Mouse (Mus musculus): ENCODE measurements around the gene Thsd7b. TPM values are rescaled to one million over a fixed set of nuclear protein-coding genes. Genes with fewer than 3 reads are reported as not detected.

Gene Thsd7b
- polyA plus RNA-seq, 1 experiment: 0.07 TPM

- no peaks in the 10 kb centered on the region for H3K36me3 ChIP-seq (replicated peaks; ENCODE audit: low read length)
- no peaks in the 10 kb centered on the region for H3K9me3 ChIP-seq
- H3K4me1 ChIP-seq: no peaks in the 10 kb centered on the region
- no peak overlapping the region for H3K4me3 ChIP-seq (replicated peaks)
- TF ChIP-seq FLI1 (IDR thresholded peaks at IDR 0.05; ENCODE audit: low read length): no peak
- TF ChIP-seq GATA1 (IDR thresholded peaks at IDR 0.05; ENCODE audit: borderline replicate concordance, low read length): no peak
- H3K27me3 ChIP-seq (replicated peaks): no peaks in the 10 kb centered on the region
These were observed 91.7 kb downstream of the Thsd7b start for GRCm38 (mm10) chr1:129364828-129365227.

- H3K4me1 ChIP-seq: no peaks in the 10 kb centered on the region
- H3K36me3 ChIP-seq (replicated peaks; ENCODE audit: low read length): no peaks in the 10 kb centered on the region
- TF ChIP-seq GATA1 (IDR thresholded peaks at IDR 0.05; ENCODE audit: borderline replicate concordance, low read length): no peak
- TF ChIP-seq FLI1 (IDR thresholded peaks at IDR 0.05; ENCODE audit: low read length): no peak
- H3K4me3 ChIP-seq (replicated peaks): no peak overlapping the region
- H3K27me3 ChIP-seq (replicated peaks): no peaks in the 10 kb centered on the region
- no peaks in the 10 kb centered on the region for H3K9me3 ChIP-seq
These were observed 92.5 kb downstream of the Thsd7b start for GRCm38 (mm10) chr1:129365590-129365989.

- Histone ChIP-seq H3K36me3 (replicated peaks; ENCODE audit: low read length) (no peaks in the 10 kb centered on the region), H3K9me3 (no peaks in the 10 kb centered on the region; the same call in 1 of the 2 replicates), H3K4me1 (no peaks in the 10 kb centered on the region), H3K4me3 (replicated peaks) (no peak overlapping the region), H3K27me3 (replicated peaks) (no peaks in the 10 kb centered on the region)
- TF ChIP-seq GATA1 (IDR thresholded peaks at IDR 0.05; ENCODE audit: borderline replicate concordance, low read length): no peak
- no peak for TF ChIP-seq FLI1 (IDR thresholded peaks at IDR 0.05; ENCODE audit: low read length)
These were observed 113.4 kb downstream of the Thsd7b start for GRCm38 (mm10) chr1:129386479-129386878.

- TF ChIP-seq GATA1 (IDR thresholded peaks at IDR 0.05; ENCODE audit: borderline replicate concordance, low read length) (no peak), FLI1 (IDR thresholded peaks at IDR 0.05; ENCODE audit: low read length) (no peak)
- H3K4me3 ChIP-seq (replicated peaks): no peak overlapping the region
- H3K27me3 ChIP-seq (replicated peaks): no peaks in the 10 kb centered on the region
- no peaks in the 10 kb centered on the region for H3K36me3 ChIP-seq (replicated peaks; ENCODE audit: low read length)
- H3K4me1 ChIP-seq: no peaks in the 10 kb centered on the region
- H3K9me3 ChIP-seq: no peaks in the 10 kb centered on the region
These were observed 138.5 kb downstream of the Thsd7b start for GRCm38 (mm10) chr1:129411584-129411983.

- no peaks in the 10 kb centered on the region for H3K27me3 ChIP-seq (replicated peaks)
- no peak for TF ChIP-seq FLI1 (IDR thresholded peaks at IDR 0.05; ENCODE audit: low read length)
- TF ChIP-seq GATA1 (IDR thresholded peaks at IDR 0.05; ENCODE audit: borderline replicate concordance, low read length): no peak
- H3K4me3 ChIP-seq (replicated peaks): no peak overlapping the region
- H3K9me3 ChIP-seq: no peaks in the 10 kb centered on the region
- no peaks in the 10 kb centered on the region for H3K4me1 ChIP-seq
- no peaks in the 10 kb centered on the region for H3K36me3 ChIP-seq (replicated peaks; ENCODE audit: low read length)
These were observed 148.5 kb downstream of the Thsd7b start for GRCm38 (mm10) chr1:129421581-129421980.

- no peaks in the 10 kb centered on the region for H3K9me3 ChIP-seq
- no peak for TF ChIP-seq FLI1 (IDR thresholded peaks at IDR 0.05; ENCODE audit: low read length)
- no peak for TF ChIP-seq GATA1 (IDR thresholded peaks at IDR 0.05; ENCODE audit: borderline replicate concordance, low read length)
- H3K4me1 ChIP-seq: no peaks in the 10 kb centered on the region
- H3K27me3 ChIP-seq (replicated peaks): no peaks in the 10 kb centered on the region
- no peaks in the 10 kb centered on the region for H3K36me3 ChIP-seq (replicated peaks; ENCODE audit: low read length)
- H3K4me3 ChIP-seq (replicated peaks): no peak overlapping the region
These were observed 191.3 kb downstream of the Thsd7b start for GRCm38 (mm10) chr1:129464414-129464813.

GRCm38 (mm10) chr1:129473504-129473903 is 200.4 kb downstream of the Thsd7b start:
- Histone ChIP-seq H3K9me3 (no peaks in the 10 kb centered on the region), H3K4me1 (no peaks in the 10 kb centered on the region), H3K27me3 (replicated peaks) (no peaks in the 10 kb centered on the region), H3K4me3 (replicated peaks) (no peak overlapping the region), H3K36me3 (replicated peaks; ENCODE audit: low read length) (no peaks in the 10 kb centered on the region)
- TF ChIP-seq FLI1 (IDR thresholded peaks at IDR 0.05; ENCODE audit: low read length) (no peak), GATA1 (IDR thresholded peaks at IDR 0.05; ENCODE audit: borderline replicate concordance, low read length) (no peak)

- no peaks in the 10 kb centered on the region for H3K27me3 ChIP-seq (replicated peaks)
These were observed 211.3 kb downstream of the Thsd7b start for GRCm38 (mm10) chr1:129484266-129485031.

GRCm38 (mm10) chr1:129491136-129491535 is 218.0 kb downstream of the Thsd7b start:
- Histone ChIP-seq H3K4me3 (replicated peaks) (no peak overlapping the region), H3K9me3 (no peaks in the 10 kb centered on the region), H3K36me3 (replicated peaks; ENCODE audit: low read length) (no peaks in the 10 kb centered on the region), H3K27me3 (replicated peaks) (no peaks in the 10 kb centered on the region), H3K4me1 (no peaks in the 10 kb centered on the region)
- TF ChIP-seq FLI1 (IDR thresholded peaks at IDR 0.05; ENCODE audit: low read length): no peak
- TF ChIP-seq GATA1 (IDR thresholded peaks at IDR 0.05; ENCODE audit: borderline replicate concordance, low read length): no peak

More at GRCm38 (mm10) chr1:129484266-129485031, 211.3 kb downstream of the Thsd7b start:
- TF ChIP-seq FLI1 (IDR thresholded peaks at IDR 0.05; ENCODE audit: low read length) (no peak), GATA1 (IDR thresholded peaks at IDR 0.05; ENCODE audit: borderline replicate concordance, low read length) (no peak)
- Histone ChIP-seq H3K9me3 (no peaks in the 10 kb centered on the region), H3K36me3 (replicated peaks; ENCODE audit: low read length) (no peaks in the 10 kb centered on the region), H3K4me1 (no peaks in the 10 kb centered on the region), H3K4me3 (replicated peaks) (no peak overlapping the region)

- H3K4me1 ChIP-seq: no peaks in the 10 kb centered on the region
- no peaks in the 10 kb centered on the region for H3K36me3 ChIP-seq (replicated peaks; ENCODE audit: low read length)
- TF ChIP-seq FLI1 (IDR thresholded peaks at IDR 0.05; ENCODE audit: low read length) (no peak), GATA1 (IDR thresholded peaks at IDR 0.05; ENCODE audit: borderline replicate concordance, low read length) (no peak)
- no peaks in the 10 kb centered on the region for H3K9me3 ChIP-seq
- H3K4me3 ChIP-seq (replicated peaks): no peak overlapping the region
- H3K27me3 ChIP-seq (replicated peaks): no peaks in the 10 kb centered on the region
These were observed 220.8 kb downstream of the Thsd7b start for GRCm38 (mm10) chr1:129493929-129494328.
